Mouse (Mus musculus) 3134 (cell line): Measurements from ENCODE around the gene Arhgef10l.
"Not testable (repeated sequence)": the region's sequence is repeated elsewhere in the genome, so short reads cannot be mapped to it uniquely, and the experiment has no call there.

Experiments used
- DNase-seq: peaks from one replicate; pipeline ENCODE4 v3.0.0-alpha.2; 2011; ENCODE audit warnings: low spot score; ENCODE audit not compliant: insufficient read length; ENCODE audit errors: extremely low read depth

Arhgef10l gene

DNA sequence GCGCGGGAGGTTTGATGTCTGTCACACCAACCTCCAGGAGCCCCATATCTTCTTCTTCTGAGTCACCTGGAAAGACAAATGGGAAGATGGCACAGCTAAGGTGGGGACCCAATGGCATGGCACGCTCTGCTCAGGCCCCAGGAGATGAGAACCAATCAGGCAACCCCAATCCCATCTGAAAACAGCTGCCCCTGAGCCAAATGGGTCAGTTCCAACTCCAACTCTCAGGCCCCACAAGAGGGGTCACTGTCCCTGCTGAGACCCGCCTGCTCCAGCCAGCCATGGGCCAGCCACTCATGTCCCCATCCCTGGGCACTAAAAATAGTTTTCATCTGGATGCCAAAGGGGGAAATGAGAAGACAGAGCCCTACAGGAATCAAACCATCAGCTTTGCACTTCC is 84.9 kb downstream of the Arhgef10l start:
- DNase-seq, result no peak

DNA sequence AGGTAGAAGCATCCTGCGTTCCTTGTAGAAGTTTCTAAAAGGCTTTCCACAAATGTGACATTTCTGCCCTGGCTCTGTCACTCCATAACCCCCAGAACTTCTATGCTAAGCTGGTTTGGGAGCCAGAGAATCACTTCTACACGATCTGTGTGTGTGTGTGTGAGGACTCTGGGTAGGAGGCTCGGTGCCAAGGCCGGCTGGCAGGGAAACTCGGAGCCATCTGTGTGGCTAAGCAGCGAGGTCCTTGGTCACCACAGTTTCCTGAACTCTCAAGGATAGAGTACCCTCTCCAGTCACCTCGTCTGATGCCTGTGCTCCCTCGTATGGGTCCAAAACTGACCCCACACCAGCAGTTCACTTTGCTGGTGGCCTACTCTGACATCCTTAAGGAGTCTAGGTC is 86.2 kb downstream of the Arhgef10l start:
- no peak for DNase-seq

DNA sequence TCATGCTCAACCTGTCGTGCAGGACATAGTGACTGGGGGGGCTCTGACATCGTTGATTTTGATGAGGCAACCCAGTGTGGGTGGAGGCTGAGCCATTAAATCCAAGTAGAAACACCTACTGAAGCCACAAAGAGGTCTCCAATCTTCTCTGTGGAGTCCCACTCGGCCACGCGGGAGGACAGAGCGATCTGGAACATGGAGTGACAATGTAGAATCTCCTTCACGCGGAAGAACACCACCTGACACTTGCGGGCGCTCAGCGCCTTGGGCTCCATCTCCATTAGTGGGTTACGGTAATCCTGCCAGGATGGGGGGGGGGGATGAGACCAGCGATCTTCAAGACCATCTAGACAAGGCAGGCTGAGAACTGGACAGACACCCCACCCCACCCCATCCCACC is 86.7 kb downstream of the Arhgef10l start:
- no peak for DNase-seq

DNA sequence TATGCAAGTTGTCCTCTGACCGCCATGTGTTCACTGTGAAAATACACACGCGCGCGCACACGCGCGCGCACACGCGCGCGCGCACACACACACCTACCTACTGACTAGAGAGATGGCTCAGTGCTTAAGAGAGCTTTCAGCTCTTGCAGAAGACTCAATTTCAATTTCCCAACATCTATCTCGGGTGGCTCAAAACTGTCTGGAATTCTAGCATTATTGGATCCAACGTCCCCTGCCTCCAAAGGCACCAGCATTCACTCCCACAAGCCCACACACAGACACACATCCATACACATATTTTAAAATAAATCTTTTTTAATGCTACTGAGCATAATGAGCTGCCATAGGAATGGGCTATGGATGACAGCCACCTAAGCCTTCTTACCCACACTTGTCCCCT is 89.2 kb downstream of the Arhgef10l start:
- no peak for DNase-seq

DNA sequence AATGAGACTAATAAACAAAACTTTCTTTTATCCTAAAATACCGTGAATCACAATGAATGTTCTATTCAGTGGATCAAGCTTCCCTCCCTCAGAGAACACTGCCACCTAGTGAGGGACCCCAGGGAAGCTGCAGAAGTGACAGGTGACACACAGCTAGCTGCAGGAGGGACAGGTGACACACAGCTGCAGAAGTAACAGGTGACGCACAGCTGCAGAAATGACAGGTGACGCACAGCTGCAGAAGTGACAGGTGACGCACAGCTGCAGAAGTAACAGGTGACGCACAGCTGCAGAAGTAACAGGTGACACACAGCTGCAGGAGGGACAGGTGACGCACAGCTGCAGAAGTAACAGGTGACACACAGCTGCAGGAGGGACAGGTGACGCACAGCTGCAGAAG is 90.9 kb downstream of the Arhgef10l start:
- DNase-seq, result not testable (repeated sequence)

DNA sequence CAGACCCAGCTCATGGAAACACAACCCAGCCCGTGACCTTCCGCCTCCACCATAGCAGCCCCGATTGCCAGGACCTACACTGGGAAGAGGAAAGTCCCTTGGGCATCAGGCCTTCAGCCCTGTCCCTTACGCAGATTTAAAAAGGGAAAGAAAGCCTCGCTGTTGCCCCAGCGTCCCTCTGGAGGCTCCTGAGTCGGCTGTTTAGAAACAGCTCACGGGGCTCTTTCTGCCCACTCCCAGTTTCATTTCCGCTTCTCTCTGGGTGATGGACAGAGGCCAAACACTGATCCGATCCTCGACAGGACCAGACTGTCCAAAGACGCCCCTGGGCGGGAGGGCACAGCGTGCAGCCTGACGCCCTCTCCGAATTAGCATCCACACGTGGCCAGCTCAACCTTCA is 93.4 kb downstream of the Arhgef10l start:
- DNase-seq, result no peak

GRCm38 (mm10) chr4:140569394-140569793 is 96.4 kb downstream of the Arhgef10l start:
- no peak for DNase-seq

DNA sequence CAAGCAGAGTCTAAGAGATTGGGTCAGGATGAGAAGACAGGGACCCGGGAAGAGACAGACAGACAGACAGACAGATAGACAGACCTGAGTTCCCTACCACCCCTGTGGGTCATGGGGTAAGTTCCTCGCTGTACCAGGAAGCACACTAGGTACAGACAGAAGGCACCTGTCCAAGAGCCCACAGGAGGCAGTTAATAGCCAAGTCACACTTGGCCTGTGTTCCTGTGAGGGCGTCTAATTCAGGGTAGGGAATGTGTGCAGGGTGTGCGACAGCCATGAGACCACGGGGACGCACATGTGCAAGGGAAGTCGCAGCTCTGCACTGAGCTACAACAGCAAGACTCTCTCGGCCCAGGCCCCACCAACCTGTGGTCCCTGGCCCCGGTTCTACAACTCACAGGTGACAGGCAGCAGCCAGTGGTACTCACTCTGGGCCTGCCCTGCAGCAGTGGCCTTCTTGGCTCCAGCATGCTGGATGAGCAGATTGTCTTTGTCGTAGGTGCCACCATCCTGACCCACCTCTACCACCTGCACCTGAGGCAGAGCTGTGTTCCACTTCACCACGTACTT is 97.8 kb downstream of the Arhgef10l start:
- DNase-seq, result no peak

- no peak for DNase-seq
Measured at GRCm38 (mm10) chr4:140566785-140567184, 99.0 kb downstream of the Arhgef10l start.

DNA sequence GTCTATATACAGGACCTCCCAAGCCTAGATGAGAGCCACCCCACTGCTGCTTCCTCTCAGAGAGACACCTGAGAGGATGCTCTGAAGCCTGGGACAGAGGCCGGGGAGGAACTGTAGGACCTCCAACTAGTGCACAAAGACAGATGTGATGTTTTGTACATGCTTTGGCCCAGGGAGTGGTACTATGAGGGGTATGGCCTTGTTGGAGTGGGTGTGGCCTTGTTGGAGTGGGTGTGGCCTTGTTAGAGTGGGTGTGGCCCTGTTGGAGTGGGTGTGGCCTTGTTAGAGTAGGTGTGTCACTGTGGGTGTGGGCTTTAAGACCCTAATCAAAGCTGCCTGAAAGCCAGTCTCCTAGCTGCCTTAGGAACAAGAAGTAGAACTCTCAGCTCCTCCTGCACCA is 101.4 kb downstream of the Arhgef10l start:
- DNase-seq, result not testable (repeated sequence)

GRCm38 (mm10) chr4:140562461-140563178 is 103.2 kb downstream of the Arhgef10l start:
- peak; percentile 57 for DNase-seq

DNA sequence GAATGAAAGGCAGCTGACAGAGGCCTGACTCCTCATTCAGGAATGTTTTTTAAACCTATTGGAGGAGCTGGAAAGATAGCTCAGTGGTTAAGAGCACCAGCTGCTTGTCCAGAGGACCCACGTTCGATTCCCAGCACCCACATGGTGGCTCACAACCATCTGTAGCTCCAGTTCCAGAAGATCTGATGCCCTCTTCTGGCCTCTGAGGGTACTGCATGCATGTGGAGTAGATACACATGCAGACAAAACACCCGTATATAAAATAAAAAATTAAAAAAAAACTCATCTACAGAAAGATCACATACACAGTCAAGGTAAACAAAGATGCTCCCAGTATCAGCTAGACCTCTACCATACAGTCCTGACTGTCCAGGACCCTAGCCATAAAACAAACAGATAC is 104.1 kb downstream of the Arhgef10l start:
- DNase-seq, result no peak

- DNase-seq, result no peak
Measured at GRCm38 (mm10) chr4:140559862-140560261, 106.0 kb downstream of the Arhgef10l start.

GRCm38 (mm10) chr4:140558193-140558592 is 107.6 kb downstream of the Arhgef10l start:
- DNase-seq, result no peak

DNA sequence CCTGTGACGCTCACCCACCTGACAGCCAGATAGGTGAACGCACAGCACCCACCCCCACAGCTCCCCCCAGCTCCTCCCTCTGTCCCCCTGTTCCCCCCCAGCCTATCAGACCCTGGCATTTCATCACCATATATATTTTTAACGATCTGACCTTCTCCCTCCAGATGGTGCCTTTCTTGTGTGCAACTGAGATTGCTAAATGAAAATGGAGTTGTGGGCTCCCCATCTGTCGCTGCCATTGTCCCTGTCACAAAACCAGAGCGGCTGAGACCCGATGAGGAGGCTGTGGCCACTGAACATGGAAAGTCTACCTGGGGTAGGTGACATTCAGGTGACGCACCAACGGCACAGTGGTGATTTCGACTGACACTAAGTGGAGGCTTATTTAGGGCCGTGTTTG is 109.3 kb downstream of the Arhgef10l start:
- no peak for DNase-seq

DNA sequence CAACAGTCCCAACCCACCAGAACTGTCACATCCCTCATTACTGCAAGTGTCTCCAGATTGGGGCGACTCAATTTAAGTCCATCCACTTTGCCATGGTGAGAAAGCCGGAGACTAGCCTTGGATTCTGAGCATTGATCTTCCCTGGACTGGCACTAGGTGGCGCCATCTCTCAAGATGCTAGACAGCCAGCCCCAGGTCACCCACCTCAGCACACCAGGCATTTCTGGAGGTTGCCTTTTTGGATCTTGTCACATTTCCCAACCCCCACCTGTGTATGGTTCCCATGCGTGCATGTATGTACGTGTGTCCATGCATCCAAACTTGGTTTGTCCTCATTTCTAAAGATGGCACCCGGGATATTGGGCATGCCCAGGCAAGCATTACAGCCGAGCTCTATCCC is 110.5 kb downstream of the Arhgef10l start:
- DNase-seq, result no peak

DNA sequence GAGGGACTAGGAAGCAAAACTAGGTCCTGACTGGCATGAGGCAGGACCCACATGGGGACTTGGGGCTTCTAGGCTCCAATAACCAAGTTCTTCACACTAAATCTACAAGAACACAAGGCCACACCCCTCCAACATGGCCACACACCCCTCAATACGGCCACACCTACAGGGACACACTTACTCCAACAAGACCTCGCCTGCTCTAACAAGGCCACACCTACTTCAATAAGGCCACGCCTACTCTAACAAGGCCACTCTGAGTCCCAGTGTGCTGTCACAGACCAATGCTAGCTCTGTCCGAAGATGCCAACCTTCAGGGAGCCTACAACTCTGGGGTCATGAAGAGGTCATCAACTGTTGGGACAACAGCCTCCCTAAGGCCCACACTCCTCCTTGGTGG is 111.3 kb downstream of the Arhgef10l start:
- DNase-seq, result no peak

DNA sequence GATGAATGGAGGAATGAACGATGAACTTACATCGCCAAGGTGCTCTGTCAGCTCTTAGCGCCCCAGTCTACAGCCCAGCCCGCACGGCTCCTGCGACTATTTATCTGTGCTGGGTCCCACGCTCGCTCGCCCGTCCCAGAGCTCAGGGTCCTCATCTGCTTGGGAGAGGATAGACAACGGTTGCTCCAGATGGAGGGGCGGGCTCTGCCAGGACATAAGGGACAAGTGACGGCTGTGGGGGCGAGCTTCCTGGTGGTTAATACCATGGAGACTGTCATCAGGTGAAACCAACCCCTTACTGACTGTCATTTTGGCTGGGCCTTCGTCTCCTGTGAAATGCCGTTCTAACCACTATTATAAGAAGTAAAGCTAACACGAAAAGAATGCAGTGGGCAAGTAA is 114.0 kb downstream of the Arhgef10l start:
- DNase-seq, result no peak

GRCm38 (mm10) chr4:140550670-140551069 is 115.1 kb downstream of the Arhgef10l start:
- DNase-seq, result no peak

DNA sequence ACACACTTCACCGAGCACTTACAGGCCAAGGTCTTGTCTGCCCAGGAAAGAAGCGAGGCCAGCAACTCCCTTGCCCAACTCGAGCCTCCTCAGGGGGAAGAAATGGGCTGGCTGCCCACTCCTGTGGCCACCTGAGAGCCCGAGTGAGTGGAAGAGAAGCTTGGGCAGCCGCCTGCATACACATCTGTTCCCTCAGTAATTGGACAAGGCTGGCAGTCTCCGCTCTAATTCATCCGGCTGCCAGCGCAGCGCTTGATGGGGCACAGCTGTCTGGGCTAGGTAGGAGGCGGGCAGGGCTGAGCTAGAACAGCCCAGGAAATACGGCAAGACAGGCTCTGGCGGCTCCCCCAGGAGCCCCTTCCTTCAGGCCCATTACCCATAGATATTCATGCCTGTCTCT is 115.8 kb downstream of the Arhgef10l start:
- DNase-seq, result no peak

- DNase-seq, result no peak
Measured at GRCm38 (mm10) chr4:140547488-140547887, 118.3 kb downstream of the Arhgef10l start.

DNA sequence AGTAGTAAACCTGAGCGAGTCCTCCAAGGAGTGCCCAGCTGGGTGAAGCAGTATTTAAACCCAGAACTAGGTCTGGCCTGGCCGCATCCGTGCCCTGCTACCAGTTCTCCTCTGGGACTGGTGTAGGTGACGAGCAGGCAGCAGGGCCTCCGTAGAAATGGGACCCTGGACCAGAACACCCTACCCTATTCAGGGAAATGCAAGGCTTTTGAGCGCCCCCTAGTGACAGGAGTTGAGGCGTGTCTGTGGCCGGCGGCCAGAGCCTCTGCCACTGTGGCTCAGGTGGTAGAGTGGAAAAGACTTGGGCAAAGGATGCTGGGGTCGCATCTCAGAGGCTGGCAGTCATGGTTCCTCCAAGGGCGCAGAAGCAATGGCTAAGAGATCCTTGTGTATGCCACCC is 126.7 kb downstream of the Arhgef10l start:
- DNase-seq, result peak; percentile 59
